Mouse (Mus musculus): ENCODE results near the gene Golga4. TPM values are rescaled to one million over a fixed set of nuclear protein-coding genes. Genes with fewer than 3 reads are reported as not detected.

The Golga4 gene
- 100 to 1,000 TPM; 243 to 283 TPM for total RNA-seq (2021)
- long read RNA-seq, experiment 1, partial matches to known transcripts: 25 of 40 reads
- long read RNA-seq, experiment 1, other reads (novel, unspliced or antisense): 15 of 40 reads
- long read RNA-seq, experiment 2, partial matches to known transcripts: 39 of 71 reads
- long read RNA-seq, experiment 2, other reads (novel, unspliced or antisense): 32 of 71 reads

DNA sequence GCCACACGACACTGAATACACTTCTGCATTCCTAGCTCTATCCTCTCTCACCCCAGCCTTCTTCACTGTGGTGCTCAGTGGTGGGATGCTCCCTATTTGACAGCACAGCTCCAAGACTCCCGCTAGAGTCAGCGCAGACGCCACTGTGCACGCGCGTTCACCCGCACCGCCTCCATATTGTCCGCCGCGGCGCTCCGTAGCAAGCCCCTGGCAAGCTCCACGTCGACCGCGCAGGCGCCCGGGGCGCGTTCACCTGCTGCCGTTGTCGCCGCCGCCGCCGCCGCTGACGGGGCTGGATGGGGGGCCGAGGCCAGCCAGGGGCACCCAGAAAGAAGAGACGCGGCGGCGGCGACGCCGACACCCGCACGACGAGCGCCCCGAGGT, at the start of gene Golga4:
Golga4 (plus strand) TSS at position 248 of the 384 bp plus-strand sequence.
- peak; percentile 86 for DNase-seq

DNA sequence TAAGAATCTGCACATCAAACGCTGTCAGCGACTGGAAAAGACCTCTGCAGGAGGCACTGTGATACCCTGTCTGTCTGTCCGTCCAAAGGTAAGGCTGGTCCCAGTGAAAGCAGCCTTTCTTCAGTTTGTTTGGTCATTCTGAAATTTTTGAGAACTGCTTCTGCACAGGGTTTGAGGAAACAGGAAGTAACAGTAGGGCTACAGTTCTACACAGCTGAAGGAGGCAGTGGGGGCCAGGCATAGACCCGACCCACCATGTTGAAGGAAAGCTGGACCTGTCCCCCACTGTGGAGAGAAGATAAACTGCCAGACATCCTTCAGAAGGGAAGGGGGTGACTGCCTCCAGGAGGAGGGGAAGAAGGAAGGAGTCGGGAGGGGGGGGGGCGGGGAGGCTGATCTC, 49.7 kb upstream of the Golga4 start:
- no peak for DNase-seq

DNA sequence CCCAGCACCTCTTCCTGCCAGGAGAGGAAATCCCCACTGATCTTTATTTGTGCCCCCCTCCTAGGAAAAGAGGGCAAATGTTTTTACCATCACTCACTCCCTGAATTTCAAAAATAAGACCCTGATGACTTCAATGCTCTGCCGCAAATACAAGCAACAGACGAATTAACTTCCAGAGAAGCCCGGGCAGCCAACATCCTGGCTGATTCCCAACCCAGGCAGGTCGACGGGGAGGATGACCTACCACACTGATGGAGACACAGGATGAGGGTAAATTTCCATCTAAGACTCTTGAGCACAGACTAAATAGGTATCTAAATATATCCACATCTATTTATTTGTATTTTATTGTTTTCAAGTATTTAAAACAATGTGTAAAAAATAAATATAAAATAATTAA, 48.0 kb upstream of the Golga4 start:
- DNase-seq: no peak

DNA sequence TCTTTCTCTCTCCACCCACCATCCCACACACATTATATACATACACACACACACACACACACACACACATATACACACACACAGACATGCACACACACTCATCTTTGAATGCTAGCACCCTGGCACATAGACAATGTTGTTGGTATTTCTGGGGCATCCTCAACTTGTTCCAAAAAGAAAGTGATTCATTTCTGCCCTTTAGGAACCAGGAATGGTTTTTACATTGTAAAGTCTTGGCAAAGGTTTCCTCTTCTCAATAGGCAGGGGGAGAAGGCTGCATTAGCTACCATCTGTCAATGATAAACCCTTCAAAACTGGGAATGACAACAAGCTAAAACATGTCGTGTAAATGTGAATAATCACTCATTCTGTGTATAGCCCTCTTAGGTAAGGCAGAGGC, 42.0 kb upstream of the Golga4 start:
- DNase-seq: no peak

DNA sequence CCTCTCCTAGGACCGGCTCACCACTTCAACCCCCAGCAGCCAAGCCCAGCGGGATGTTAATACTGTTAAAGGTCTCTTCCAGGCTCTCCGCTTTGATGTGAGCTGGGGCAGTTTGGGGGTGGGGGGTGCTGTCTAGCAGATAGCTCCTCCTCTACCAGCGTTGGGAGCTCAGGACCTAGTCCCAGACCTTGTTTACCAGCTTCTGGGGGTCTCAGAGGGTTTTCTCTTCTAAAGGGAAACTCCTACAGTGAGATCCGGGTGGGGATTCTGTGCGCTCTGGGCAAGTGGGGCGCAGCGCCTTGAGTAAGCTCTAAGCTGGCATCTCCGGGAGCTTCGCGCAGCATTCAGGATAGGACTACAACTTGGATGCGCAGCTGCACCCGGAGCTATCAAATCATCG, 37.8 kb upstream of the Golga4 start:
- no peak for DNase-seq

DNA sequence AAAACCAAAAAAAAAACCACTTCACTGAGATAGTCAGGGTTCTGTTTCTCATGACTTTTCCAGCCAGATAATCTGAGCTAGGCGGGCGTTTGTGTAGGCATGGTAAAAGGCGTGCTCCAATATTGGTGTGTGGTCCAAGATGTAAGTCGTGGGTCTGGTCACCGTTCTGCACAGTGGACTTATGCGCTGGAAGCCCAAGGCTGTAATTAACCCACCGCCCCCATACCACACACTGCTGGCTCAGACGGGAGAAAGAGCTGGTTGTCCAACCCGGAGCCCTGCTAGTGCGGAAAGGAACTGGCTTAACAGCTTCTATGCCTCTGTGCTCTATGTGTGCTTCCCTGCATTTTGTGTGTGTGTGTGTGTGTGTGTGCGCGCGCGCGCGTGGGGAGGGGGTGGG, 36.8 kb upstream of the Golga4 start:
- DNase-seq: no peak

DNA sequence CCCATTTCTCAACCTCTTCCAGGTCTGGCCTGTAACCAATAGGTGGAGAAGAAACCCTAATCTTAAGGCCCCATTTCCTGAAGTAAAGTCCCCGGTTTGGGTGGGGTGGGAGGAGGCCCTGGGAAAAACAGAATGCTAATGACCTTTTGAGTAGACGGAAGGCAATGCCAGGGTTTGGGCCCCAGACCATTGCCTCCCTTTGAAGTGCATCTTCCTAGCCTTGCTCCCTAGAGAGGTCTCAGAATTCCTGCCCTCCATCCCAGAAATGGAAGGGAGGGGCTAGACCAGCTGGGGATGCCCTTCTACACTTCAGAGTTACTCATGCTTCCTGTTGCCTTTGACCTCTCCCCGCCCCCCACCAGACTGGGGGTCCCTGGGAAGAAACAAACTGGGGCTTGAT, 34.8 kb upstream of the Golga4 start:
- no peak for DNase-seq

DNA sequence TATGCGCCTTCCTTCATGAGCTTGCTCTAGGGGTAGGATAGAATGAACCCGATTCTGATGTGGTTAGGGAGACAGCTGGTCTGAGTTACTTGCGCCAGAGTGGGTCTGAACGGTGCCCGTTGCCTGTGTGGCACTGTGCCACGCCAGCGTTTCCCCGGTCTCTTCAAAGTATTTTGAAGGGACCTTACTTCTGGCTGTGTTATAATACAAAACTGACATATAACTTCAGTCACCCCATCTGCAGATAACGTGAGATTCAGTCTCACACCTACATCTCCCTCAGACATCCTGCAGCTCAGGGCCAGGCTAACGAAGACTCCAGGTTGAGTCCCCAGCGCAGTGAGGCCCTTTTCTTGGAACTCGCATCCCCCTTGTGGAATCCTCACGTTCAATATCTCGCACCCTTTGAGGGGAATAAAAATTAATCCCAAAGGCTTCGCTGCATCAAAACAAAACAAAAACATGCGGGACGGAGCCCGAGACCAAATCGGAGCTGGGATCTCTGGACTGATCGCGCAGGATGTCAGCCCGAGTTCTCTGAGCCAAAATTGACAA, 29.8 kb upstream of the Golga4 start:
- DNase-seq: no peak

DNA sequence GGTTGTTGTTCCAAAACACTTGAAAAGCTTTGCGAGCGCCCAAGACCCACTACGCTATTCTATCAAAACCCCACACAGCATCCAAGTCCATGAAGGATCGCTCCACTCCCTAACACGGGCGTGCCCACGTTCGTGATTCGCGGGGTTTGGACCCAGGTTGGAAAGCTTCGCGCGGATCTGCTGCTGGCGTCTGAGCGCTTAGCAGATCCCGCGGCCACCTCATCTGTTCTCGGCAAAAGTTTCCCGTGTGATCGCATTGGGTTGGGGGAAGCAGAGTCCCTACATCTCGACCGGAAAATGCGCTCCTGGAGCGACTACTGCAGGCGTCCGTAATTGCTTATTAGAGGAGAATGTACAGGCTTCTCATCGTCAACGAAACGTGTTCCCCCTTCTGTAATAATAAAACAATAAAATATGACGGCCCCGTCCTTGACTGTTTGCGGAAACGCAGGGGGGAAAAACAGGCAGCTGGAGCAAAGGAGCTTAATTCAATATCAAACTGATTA, 29.2 kb upstream of the Golga4 start:
- no peak for DNase-seq

DNA sequence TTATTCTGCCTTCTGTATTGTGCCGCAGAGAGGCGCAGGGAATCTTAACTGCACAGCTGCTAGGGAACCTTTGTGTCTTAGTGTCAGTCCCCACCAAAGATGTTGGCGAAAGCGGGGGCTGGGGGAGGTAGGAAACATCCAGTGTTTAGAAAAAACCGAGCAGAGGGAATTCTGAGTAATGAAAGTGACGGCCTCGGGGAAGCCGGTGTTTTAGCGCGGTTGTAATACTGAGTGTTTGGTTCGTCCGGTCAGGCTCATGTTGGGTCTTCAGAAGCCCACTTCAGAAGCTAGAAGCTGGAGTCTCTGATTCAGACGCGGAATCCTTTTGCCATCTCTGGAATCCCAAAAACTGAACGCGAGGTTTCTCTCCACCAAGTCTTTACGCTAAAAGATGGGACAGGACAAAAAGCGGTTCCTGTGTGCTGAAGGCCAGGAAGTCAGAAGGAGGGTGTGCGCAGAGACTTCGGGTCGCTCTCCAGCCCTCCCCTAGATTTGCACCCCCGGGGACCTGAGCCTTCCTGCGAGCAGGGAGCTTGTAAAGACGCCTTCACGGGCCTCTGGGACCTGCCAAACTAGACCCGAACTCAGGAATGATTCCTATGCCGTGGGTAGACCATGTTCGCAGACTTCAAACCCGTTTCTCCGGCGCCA, 28.7 kb upstream of the Golga4 start:
- no peak for DNase-seq

DNA sequence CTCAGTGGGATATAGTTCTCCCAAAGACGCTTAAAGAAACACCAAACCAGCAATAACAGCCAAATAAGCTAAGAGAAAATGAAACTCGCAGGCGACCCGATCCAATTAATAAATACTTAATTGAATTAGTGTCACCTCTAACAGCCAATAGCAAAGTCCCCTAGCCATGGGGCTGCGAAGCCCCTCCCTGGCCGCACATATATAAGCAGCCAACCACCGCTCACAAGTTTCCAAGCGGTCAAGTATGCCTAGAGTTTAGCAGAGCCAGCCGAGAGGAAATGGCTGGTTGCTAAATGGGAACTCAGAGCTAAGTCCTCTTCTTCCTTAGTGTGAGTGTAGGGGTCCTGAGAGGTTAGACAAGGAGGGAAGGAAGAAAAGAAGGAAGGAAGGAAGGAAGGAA, 28.1 kb upstream of the Golga4 start, which contains the start of gene Eomes:
Eomes (plus strand) TSS at position 252 of the 400 bp plus-strand sequence.
- no peak for DNase-seq

DNA sequence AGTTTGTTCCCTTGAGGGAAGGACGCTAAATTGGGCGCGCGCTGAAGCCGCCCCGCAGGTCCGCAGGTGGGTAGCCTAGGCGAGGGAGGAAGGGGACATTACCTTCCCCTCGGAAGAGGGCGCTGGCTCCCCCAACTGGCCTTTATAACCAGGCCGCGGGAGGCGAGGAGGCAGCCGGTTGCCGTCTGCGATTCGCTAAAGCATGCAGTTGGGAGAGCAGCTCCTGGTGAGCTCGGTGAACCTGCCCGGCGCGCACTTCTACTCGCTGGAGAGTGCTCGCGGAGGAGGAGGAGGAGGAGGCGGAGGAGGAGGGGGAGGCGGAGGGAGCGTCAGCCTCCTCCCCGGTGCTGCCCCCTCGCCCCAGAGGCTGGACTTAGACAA, 27.6 kb upstream of the Golga4 start:
- DNase-seq: no peak

DNA sequence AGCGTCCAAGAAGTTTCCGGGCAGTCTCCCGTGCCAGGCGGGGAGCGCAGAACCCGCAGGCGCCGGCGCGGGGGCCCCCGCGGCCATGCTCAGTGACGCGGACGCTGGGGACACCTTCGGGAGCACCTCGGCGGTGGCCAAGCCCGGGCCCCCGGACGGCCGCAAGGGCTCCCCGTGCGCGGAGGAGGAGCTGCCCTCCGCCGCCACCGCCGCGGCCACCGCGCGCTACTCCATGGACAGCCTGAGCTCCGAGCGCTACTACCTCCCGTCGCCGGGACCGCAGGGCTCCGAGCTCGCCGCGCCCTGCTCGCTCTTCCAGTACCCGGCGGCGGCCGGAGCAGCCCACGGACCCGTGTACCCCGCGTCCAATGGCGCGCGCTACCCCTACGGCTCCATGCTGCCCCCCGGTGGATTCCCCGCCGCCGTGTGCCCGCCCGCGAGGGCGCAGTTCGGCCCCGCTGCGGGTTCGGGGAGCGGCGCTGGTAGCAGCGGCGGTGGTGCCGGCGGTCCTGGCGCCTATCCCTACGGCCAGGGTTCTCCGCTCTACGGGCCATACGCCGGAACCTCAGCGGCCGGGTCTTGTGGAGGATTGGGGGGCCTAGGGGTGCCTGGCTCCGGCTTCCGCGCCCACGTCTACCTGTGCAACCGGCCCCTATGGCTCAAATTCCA, 27.1 kb upstream of the Golga4 start:
- DNase-seq: no peak

DNA sequence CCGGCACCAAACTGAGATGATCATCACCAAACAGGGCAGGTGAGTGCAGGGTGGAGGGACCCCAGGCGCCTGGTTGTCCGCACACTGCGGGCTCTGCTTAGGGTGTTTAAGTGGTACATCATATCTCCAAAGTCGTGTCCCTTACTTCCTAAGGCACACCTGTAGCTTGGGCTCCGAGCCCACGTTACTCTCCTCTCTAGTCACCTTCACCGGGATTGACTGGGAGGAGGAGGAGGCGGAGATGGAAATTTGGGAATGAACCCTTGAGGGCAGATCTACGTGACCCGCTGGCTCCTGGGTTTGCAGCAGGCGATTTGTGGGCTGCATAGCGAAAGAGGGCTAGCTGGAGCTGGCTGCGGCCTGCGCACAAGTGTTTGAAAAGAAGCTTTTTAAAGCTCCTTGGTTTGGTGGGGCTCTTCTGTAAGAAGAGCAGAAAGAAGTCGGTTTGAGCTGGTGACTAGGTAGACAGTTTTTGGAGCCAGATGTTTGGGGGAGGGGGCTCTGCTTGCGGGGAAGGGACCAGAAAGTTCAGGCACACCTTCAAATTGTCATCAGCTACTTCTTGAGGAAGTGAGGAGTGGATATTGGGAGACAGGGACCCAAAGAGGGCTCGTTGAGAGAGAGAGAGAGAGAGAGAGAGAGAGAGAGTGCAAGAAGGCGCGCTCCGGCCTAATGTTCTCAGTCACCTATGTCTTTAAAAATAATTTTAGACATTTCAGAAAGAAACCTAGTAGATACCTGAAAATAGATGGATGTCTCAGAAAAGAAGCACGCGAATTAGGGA, 26.4 kb upstream of the Golga4 start:
- DNase-seq: no peak

DNA sequence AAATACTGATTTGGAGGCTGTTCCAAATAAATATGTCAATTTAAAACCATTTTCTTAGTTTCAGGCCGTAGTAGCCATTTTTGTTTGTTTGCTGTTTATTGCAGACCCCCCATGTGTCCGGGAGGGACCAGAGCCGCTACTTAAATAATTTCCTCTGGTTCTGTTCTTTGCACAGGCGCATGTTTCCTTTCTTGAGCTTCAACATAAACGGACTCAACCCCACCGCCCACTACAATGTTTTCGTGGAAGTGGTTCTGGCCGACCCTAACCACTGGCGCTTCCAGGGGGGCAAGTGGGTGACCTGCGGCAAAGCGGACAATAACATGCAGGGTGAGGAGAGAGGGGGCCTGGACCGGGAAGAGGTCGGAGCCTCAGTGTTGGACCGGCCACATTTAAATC, 25.8 kb upstream of the Golga4 start:
- DNase-seq: no peak

DNA sequence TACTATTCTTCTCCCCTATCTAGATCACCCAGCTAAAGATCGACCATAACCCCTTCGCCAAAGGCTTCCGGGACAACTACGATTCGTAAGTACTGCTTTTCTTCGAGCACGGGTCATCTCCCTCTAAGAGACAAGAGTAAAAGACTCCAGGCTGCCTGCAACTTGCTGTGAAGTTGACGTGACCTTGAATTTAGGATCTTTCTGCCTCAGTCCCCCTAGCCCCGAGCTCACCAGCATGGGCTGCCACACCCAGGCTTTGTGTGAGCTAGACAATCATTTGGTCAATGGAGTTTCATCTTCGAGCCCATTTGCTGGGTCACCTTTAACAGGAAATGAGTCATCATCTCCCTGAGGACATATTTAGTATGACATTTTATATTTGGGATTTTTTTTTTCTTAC, 23.9 kb upstream of the Golga4 start:
- DNase-seq: no peak

DNA sequence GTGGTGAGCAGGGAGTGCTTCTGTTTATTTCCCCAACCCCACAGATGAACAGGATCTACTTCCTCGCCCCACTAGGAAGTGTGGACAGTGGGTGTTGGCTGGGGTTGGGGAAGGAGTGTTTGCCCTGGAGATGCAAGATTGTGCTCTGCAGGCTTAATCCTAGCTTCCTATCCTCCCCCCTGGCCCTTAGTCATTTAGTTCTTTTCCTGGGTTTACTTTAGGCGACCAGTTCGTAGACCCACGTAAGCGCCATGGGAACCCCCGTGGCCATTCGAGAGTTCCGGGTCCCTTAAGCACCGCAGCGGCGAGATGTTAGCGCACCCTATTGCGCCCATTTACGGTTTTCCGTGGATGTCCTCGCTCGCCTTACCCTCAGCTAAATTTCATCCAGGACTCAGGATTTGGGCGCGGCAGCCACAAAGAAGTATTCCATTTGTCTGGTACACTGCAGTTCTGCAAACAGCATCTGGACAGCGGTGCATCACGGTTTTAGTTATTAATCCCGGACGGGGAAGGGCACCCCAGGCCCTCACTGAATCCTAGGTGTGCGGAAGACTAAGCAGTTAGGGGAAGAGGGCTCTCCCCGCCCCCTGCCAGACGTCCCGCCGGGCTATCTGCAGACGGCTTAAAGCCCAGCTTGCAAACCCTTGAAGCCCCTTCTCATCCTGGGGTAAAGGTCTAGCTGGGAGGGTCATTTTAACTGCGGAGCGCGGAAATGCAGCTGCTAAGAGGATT, 19.5 kb upstream of the Golga4 start:
- no peak for DNase-seq

DNA sequence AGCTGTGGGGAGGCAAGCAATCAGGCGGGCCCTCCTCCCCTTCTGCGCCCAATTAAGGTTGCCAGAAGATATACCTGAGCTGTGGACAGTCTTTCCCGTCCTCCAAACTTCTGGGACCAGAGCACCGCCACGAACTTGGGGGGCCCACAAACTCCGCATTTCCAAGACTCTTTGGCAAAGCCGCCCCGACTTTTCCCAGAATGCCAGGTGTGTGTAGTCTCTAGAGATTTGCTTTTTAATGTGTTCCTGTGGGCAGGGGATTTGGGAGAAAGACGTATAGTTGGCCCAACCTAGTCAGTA, 19.0 kb upstream of the Golga4 start:
- DNase-seq: no peak

DNA sequence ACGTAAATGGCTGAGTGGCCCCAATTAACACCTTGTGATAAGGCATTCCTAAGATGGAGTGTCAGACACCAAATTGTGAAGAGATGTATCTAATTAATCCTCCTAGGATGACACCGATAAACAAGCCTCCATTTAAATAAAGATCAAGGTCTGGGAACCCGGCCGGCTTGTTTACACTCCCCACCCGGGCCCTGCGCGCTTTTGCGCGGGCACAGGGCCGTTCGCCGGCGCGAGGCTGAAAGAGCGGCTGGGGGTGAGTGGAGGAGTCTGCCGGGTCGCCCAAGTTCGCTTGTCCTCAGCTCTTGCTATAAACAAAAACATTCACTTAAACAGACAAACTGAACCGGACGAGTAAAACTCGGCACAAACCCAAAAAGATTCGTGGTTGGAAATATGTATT, 18.4 kb upstream of the Golga4 start:
- no peak for DNase-seq

DNA sequence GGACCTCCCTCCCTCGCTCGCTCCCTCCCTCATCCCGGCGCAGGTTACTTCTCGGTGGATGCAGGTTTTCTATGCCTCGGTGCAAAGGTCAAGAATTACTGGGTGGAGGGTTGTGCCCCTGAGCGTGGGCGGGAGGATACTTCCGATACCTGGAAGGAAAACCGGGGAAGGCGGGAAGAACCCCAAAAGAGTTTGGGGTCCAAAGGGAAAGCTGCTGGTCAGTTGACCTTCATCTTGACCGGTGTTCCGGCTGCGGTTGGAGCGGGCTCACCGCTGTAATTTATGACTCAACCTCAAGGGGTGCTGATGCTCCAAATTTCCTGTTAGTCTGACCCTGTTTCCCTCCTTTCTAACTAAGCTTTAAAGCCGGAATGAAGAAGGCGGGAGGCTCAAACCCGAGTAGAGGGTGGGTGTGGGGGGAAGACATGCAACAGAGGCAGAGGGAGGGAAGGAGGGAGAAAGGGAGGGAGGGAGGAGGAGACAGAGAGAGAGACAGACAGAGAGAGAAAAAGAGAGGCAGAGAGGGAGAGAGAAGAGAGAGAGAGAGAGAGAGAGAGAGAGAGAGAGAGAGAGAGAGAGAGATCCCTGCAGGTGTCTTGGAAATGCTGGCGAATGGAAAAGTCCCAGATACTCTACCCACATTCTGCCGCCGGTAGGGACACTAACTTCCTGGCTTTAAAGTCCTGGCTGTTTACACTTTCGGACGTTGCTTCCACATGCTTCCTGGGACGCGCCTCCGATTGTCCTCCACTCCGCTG, 17.8 kb upstream of the Golga4 start:
- no peak for DNase-seq

DNA sequence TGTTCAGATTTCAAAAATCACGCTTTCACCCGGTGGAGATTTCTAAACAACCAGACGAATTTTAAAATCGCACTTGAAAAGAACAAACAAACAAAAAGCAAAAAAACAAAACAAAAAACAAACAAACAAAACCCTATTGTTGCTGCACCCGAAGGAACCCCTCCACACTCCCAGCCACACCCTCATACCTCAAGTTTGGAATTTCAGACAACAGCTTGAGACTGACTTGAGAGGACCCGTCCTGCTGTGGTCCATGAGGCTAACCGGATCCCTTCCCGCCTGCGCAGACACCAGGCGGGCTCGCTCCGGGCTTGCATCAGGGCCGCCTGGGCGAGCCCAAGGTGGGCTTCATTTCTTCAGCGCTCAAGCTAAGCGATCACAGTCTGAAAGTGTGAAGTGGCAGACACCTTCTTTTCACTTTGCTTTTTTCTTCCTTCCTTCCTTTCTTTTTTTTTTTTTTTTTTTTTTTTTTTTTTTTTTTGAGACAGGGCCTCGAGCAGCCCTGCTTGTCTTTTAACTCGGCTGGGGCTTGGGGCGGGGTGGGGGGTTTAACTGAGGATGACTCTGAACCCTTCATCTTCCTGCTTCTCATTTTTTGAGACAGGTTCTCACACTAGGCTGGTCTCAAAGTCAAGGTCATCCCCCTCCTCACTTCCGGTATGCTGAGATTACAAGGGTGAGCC, 17.0 kb upstream of the Golga4 start:
- no peak for DNase-seq

All from gastrocnemius, postnatal 25 days (tissue).